Mouse (Mus musculus) cerebellum, adult 2 months (tissue): ENCODE measurements around the gene Atp13a2.

ENCODE experiments used
- CTCF ChIP-seq: fragments of 200-500 bp; IDR thresholded peaks from 2 replicates; pipeline ENCODE4 v1.5.1; 2011; ENCODE audit warnings: low read depth, mild to moderate bottlenecking, control low read depth, low read length, moderate library complexity, borderline replicate concordance; ENCODE audit not compliant: insufficient read depth
- POLR2A ChIP-seq: fragments of 200-500 bp; IDR thresholded peaks from 2 replicates; pipeline ENCODE4 v1.6.1; 2011; ENCODE audit warnings: low read length, control low read depth, borderline replicate concordance; ENCODE audit not compliant: insufficient read depth

DNA sequence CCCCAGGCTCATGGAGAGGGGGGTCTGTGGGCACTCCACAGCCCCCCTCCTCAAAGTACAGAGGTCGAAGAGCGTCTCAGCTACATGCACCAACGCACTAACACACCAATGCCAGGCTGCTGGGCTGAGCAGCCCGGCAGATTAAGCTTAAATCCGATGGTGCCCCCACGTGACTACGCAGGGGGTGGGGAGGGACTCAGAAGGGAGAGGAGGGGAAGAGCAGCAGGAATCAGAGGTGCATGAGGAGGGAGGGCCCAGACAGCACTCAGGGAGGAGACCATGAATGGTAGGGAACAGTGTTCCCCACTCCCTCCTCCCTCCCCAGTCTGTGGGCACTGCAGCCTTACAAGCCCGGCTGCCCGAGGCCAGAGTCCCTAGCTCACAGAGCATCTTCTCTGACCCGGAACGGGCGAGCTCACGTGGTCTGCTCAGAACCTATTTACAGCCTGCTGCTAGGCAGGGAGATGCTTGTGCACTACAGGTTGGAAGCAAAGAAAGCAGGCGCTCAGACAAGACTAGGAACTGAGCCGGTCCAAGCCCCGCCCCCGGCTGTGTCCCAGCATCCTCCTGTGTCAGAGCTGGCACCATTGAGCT, 67.0 kb downstream of the Atp13a2 start:
- TF ChIP-seq POLR2A (no peak), CTCF (no peak)
